Mouse (Mus musculus) midbrain, embryonic 16.5 days (tissue): ENCODE measurements around the gene Nxnl1. TPM values are rescaled to one million over a fixed set of nuclear protein-coding genes. Genes with fewer than 3 reads are reported as not detected.
A peak's percentile ranks its signal among the peaks of the same experiment; 100 is the strongest.

Experiments used
- ATAC-seq: fragments of 200-750 bp; cut with Nextera tagmentation; 2 replicates; pipeline ENCODE4 v1.8.0; 2017; ENCODE audit warnings: moderate TSS enrichment
- H3K27ac ChIP-seq: fragments of 300-500 bp; sonication (generic); 2 replicates; pipeline ENCODE4 v1.5.1; 2014; ENCODE audit warnings: mild to moderate bottlenecking, low read length, mixed read lengths
- H3K27me3 ChIP-seq: fragments of 300-500 bp; sonication (generic); 2 replicates; pipeline ENCODE4 v1.6.1; 2014; ENCODE audit warnings: low read depth, low read length, mixed read lengths; ENCODE audit not compliant: control insufficient read depth, insufficient read depth
- H3K36me3 ChIP-seq: fragments of 300-500 bp; sonication (generic); 2 replicates; pipeline ENCODE4 v1.6.1; 2014; ENCODE audit warnings: mild to moderate bottlenecking, low read length, moderate library complexity, mixed read lengths; ENCODE audit not compliant: control insufficient read depth, insufficient read depth
- H3K4me1 ChIP-seq: fragments of 300-500 bp; sonication (generic); 2 replicates; pipeline ENCODE4 v1.6.1; 2014; ENCODE audit warnings: mild to moderate bottlenecking, low read length, mixed read lengths; ENCODE audit not compliant: control insufficient read depth, insufficient read depth
- H3K4me2 ChIP-seq: fragments of 300-500 bp; sonication (generic); 2 replicates; pipeline ENCODE4 v1.6.1; 2014; ENCODE audit warnings: mild to moderate bottlenecking, low read length, mixed read lengths
- H3K4me3 ChIP-seq: fragments of 300-500 bp; sonication (generic); 2 replicates; pipeline ENCODE4 v1.5.1; 2014; ENCODE audit warnings: low read depth, mild to moderate bottlenecking, low read length, moderate library complexity, mixed read lengths
- H3K9ac ChIP-seq: fragments of 300-500 bp; sonication (generic); 2 replicates; pipeline ENCODE4 v1.6.1; 2014; ENCODE audit warnings: low read depth, low read length, mixed read lengths
- H3K9me3 ChIP-seq: fragments of 300-500 bp; sonication (generic); replicated peaks from 2 replicates; pipeline ENCODE4 v1.6.1; 2014; ENCODE audit warnings: mild to moderate bottlenecking, low read length, mixed read lengths; ENCODE audit not compliant: control insufficient read depth, poor library complexity, severe bottlenecking
- WGBS: fragments of 180-500 bp; shearing (Covaris S2); extraction: QIAGEN DNeasy Blood & Tissue Kit; methylation state at CpG from one replicate; pipeline ENCODE4 v1.1.7; 2014; 5-methylcytosine and 5-hydroxymethylcytosine counted together
- polyA plus RNA-seq: library from polyadenylated mRNA; unstranded; fragments of >200 nt; fragmentation: Nextera tagmentation; extraction: Ambion mirVana; gene quantifications from 2 replicates; pipeline ENCODE4 v1.2.1, GENCODE M21; 2015

Gene Nxnl1
- polyA plus RNA-seq, 1 experiment from 2014 or later, result not detected

DNA sequence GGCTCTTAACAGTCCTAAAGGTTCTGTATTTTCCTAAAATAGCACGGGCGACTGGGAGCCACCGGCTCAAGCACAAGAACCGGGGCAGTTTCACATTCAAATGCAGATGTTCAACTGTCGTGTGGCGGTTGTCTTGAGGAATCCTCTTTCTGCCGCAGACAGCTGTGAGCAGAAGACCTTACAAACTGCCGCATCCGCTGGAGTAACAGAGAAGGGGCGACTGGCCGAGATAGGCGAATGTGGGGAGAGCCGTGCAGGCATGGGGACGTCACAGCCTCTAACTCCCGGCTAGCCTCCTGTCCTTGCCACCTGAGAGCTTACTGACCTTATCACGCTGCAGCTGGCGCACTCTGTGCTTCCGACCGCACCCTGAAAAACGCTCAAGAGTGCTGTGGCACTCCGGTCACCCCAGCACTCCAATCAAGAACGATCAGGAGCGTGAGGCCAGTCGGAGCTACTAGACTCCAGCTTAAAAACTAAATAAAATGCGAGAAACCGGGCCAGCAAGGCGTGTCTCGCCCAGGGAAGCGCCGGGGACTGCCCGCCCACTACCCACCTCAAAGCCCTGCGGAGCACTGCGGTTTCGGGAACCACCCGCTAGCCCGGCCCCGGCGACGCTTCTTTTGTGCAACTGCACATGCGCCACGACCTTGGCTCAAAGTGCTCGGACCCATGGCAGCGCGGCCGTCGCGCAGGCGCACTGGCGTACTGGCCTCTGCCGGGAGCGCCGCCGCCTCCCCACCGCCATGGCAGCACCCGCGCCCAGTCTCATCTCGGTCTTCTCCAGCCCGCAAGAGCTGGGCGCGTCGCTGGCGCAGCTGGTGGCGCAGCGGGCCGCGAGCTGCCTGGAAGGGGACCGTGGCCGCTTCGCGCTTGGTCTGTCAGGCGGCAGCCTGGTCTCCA is 25.3 kb upstream of the Nxnl1 start, which contains the start of gene Pgls:
Pgls (plus strand) TSS at position 706 of the 903 bp plus-strand sequence.
- peak within 1 kb of the TSS; percentile 99 for H3K4me2 ChIP-seq
- H3K4me3 ChIP-seq, result peak within 1 kb of the TSS; percentile 86
- H3K4me1 ChIP-seq, result peaks cover 21% of the 10 kb centered on the region
- peak within 1 kb of the TSS; percentile 97 for H3K9ac ChIP-seq
- peak within 1 kb of the TSS; percentile 99 for H3K27ac ChIP-seq
- no peaks in the 10 kb centered on the region for H3K36me3 ChIP-seq
- under 1% methylated on average over 70 of the region's 71 CpGs for WGBS
- H3K27me3 ChIP-seq, result no peaks in the 10 kb centered on the region
- H3K9me3 ChIP-seq, result no peaks in the 10 kb centered on the region
- peak; percentile 91 for ATAC-seq

DNA sequence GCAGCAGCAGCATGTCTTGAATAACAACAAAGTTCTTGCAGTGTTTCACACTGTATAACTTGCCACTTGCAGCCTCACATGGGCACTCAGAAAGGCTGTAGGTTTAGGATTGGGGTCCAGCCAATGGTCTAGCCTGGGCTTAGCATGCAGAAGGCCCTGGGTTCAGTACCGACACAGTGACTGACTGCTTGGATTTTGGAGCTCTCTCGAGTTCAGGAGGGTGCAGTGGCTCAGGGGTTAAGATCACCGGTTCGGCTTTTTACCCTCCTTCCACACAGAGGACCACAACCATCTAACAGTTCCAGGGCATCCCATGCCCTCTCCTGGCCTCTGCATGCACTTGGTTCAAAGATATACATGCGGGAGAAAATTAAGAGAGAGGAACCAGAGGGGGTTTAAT is 24.6 kb upstream of the Nxnl1 start:
- Histone ChIP-seq H3K27me3 (no peaks in the 10 kb centered on the region), H3K9ac (peak overlapping the region; percentile 97), H3K27ac (peak overlapping the region; percentile 99), H3K36me3 (no peaks in the 10 kb centered on the region), H3K4me3 (peak overlapping the region; percentile 86), H3K9me3 (no peaks in the 10 kb centered on the region), H3K4me2 (peak overlapping the region; percentile 99), H3K4me1 (peaks cover 21% of the 10 kb centered on the region)
- WGBS, result 30% methylated on average over 5 of the region's 5 CpGs
- no peak for ATAC-seq

DNA sequence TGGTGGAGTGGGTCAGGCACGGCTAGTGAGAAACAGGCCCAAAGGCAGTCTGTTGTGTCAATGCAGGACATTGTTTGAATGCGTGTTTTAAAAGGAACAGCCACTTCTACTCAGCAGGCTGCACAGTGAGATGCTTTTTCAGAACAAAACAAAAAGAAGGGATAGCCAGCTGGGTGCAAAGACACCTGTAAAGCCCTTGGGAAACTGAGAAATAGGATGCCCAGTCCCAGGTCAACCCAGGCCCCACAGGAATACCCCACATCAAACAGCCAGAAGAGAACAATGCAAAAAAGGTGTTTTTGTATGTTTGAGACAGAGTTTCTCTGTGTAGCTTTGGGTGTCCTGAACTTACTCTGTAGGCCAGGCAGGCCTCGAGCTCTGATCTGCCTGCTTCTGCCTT is 22.4 kb upstream of the Nxnl1 start:
- no peak for ATAC-seq
- Histone ChIP-seq H3K4me1 (peaks cover 21% of the 10 kb centered on the region), H3K4me3 (no peak overlapping the region), H3K27ac (no peak overlapping the region), H3K9ac (no peak overlapping the region), H3K27me3 (no peaks in the 10 kb centered on the region), H3K4me2 (no peak overlapping the region), H3K9me3 (no peaks in the 10 kb centered on the region), H3K36me3 (peaks cover 16% of the 10 kb centered on the region)
- 64% methylated on average over 3 of the region's 3 CpGs for WGBS

- H3K36me3 ChIP-seq, result peaks cover 16% of the 10 kb centered on the region
- WGBS, result 73% methylated on average over 2 of the region's 2 CpGs
- H3K4me2 ChIP-seq, result no peak overlapping the region
- H3K9me3 ChIP-seq, result no peaks in the 10 kb centered on the region
- H3K27ac ChIP-seq, result no peak overlapping the region
- H3K27me3 ChIP-seq, result no peaks in the 10 kb centered on the region
- H3K4me1 ChIP-seq, result peaks cover 10% of the 10 kb centered on the region
- no peak overlapping the region for H3K4me3 ChIP-seq
- no peak for ATAC-seq
- H3K9ac ChIP-seq, result no peak overlapping the region
These were observed 20.5 kb upstream of the Nxnl1 start for GRCm38 (mm10) chr8:71586891-71587290.

DNA sequence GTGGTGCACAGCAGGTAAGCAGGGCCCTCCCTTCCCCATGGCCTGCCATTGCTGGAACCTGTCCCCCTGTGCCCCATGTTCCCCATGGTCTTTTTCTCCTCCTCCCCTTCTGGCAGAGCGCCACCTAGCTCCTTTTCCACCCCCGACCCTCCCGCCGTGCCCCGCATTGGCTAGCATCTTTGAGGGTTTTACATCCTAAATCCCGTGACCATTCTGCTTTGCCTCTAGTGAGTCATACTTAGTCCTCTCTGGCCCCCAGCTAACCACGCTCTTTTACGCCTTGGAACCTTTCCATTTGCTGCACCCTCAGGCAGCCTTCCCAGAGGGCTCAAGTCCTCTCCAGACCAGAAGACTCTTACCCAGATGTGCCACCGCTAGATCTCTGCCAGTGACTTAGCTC is 13.8 kb upstream of the Nxnl1 start:
- H3K4me2 ChIP-seq, result no peak overlapping the region
- H3K27me3 ChIP-seq, result no peaks in the 10 kb centered on the region
- H3K9me3 ChIP-seq, result no peaks in the 10 kb centered on the region
- WGBS, result 19% methylated on average over 9 of the region's 9 CpGs
- H3K4me1 ChIP-seq, result no peaks in the 10 kb centered on the region
- no peak overlapping the region for H3K27ac ChIP-seq
- no peak overlapping the region for H3K4me3 ChIP-seq
- no peak overlapping the region for H3K9ac ChIP-seq
- ATAC-seq, result peak; percentile 36; the same call in 1 of the 2 replicates
- H3K36me3 ChIP-seq, result peaks cover 24% of the 10 kb centered on the region

DNA sequence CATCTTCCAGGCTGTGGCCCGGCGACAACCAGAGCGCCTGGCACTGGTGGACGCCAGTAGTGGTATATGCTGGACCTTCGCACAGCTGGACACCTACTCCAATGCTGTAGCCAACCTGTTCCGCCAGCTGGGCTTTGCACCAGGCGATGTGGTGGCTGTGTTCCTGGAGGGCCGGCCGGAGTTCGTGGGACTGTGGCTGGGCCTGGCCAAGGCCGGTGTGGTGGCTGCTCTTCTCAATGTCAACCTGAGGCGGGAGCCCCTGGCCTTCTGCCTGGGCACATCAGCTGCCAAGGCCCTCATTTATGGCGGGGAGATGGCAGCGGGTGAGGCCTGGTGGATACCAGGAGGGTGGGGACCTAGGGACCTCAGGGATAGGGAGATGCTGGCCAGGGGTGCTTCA is 13.1 kb upstream of the Nxnl1 start:
- Histone ChIP-seq H3K4me3 (no peak overlapping the region), H3K4me2 (no peak overlapping the region), H3K27ac (no peak overlapping the region), H3K9ac (peak overlapping the region; percentile 20; the same call in 1 of the 2 replicates), H3K27me3 (no peaks in the 10 kb centered on the region), H3K36me3 (peaks cover 21% of the 10 kb centered on the region), H3K9me3 (no peaks in the 10 kb centered on the region), H3K4me1 (no peaks in the 10 kb centered on the region)
- 0 out of 2 replicates have a peak, but pooled peaks have one; percentile 23 for ATAC-seq
- 80% methylated on average over 13 of the region's 14 CpGs for WGBS

- H3K27me3 ChIP-seq, result no peaks in the 10 kb centered on the region
- no peak overlapping the region for H3K4me2 ChIP-seq
- H3K27ac ChIP-seq, result no peak overlapping the region
- WGBS, result 79% methylated on average over 1 of the region's 1 CpGs
- H3K4me1 ChIP-seq, result no peaks in the 10 kb centered on the region
- H3K4me3 ChIP-seq, result no peak overlapping the region
- H3K9ac ChIP-seq, result no peak overlapping the region
- ATAC-seq, result no peak
- peaks cover 16% of the 10 kb centered on the region for H3K36me3 ChIP-seq
- no peaks in the 10 kb centered on the region for H3K9me3 ChIP-seq
These were observed 12.6 kb upstream of the Nxnl1 start for GRCm38 (mm10) chr8:71579009-71579408.

GRCm38 (mm10) chr8:71577856-71578387 is 11.5 kb upstream of the Nxnl1 start:
- Histone ChIP-seq H3K4me1 (peaks cover under 1% of the 10 kb centered on the region; the same call in 1 of the 2 replicates), H3K27me3 (no peaks in the 10 kb centered on the region), H3K9me3 (no peaks in the 10 kb centered on the region), H3K27ac (no peak overlapping the region), H3K4me3 (no peak overlapping the region), H3K36me3 (peaks cover 13% of the 10 kb centered on the region; the same call in 1 of the 2 replicates), H3K4me2 (no peak overlapping the region), H3K9ac (no peak overlapping the region)
- 71% methylated on average over 4 of the region's 4 CpGs for WGBS
- ATAC-seq, result no peak

- Histone ChIP-seq H3K4me1 (peaks cover 19% of the 10 kb centered on the region), H3K27me3 (no peaks in the 10 kb centered on the region), H3K4me3 (no peak overlapping the region), H3K9me3 (no peaks in the 10 kb centered on the region), H3K27ac (no peak overlapping the region), H3K9ac (no peak overlapping the region), H3K4me2 (no peak overlapping the region), H3K36me3 (0 out of 2 replicates have a peak, but pooled peaks cover 2% of the 10 kb centered on the region)
- ATAC-seq, result no peak
- 91% methylated on average over 1 of the region's 1 CpGs for WGBS
These were observed 8.6 kb upstream of the Nxnl1 start for GRCm38 (mm10) chr8:71575020-71575419.
